Mouse (Mus musculus) heart, embryonic 11.5 days (tissue): Measurements from ENCODE around the gene CK137956. TPM values are rescaled to one million over a fixed set of nuclear protein-coding genes. Genes with fewer than 3 reads are reported as not detected.

Experiments
- ATAC-seq: fragments of 200-750 bp; cut with Nextera tagmentation; replicated peaks from 2 replicates; pipeline ENCODE4 v1.8.0; 2017; ENCODE audit warnings: moderate library complexity; ENCODE audit not compliant: insufficient number of reproducible peaks, low FRiP score, low TSS enrichment
- H3K27ac ChIP-seq: fragments of 300-500 bp; sonication (generic); 2 replicates; pipeline ENCODE4 v1.5.1; 2014; ENCODE audit warnings: mild to moderate bottlenecking, low read depth, low read length
- H3K27me3 ChIP-seq: fragments of 300-500 bp; sonication (generic); 2 replicates; pipeline ENCODE4 v1.6.1; 2014; ENCODE audit warnings: mild to moderate bottlenecking, low read length, mixed read lengths; ENCODE audit not compliant: control insufficient read depth, insufficient read depth
- H3K36me3 ChIP-seq: fragments of 300-500 bp; sonication (generic); 2 replicates; pipeline ENCODE4 v1.6.1; 2014; ENCODE audit warnings: mild to moderate bottlenecking, low read length, moderate library complexity, mixed read lengths; ENCODE audit not compliant: control insufficient read depth, insufficient read depth
- H3K4me1 ChIP-seq: fragments of 300-500 bp; sonication (generic); 2 replicates; pipeline ENCODE4 v1.6.1; 2014; ENCODE audit warnings: low read length; ENCODE audit not compliant: control insufficient read depth, insufficient read depth
- H3K4me2 ChIP-seq: fragments of 300-500 bp; sonication (generic); 2 replicates; pipeline ENCODE4 v1.6.1; 2014; ENCODE audit warnings: mild to moderate bottlenecking, moderate library complexity
- H3K4me3 ChIP-seq: fragments of 300-500 bp; sonication (generic); 2 replicates; pipeline ENCODE4 v1.5.1; 2014; ENCODE audit warnings: low read depth, low read length
- H3K9ac ChIP-seq: fragments of 300-500 bp; sonication (generic); 2 replicates; pipeline ENCODE4 v1.6.1; 2014; ENCODE audit warnings: mild to moderate bottlenecking, low read depth, low read length, moderate library complexity
- H3K9me3 ChIP-seq: fragments of 300-500 bp; sonication (generic); replicated peaks from 2 replicates; pipeline ENCODE4 v1.6.1; 2016; ENCODE audit warnings: low read length; ENCODE audit not compliant: control insufficient read depth
- WGBS: fragments of 180-500 bp; shearing (Covaris S2); extraction: QIAGEN DNeasy Blood & Tissue Kit; methylation state at CpG from one replicate; pipeline ENCODE4 v1.1.7; 2014; ENCODE audit not compliant: insufficient replicate concordance; 5-methylcytosine and 5-hydroxymethylcytosine counted together
- polyA plus RNA-seq: library from polyadenylated mRNA; unstranded; fragments of >200 nt; fragmentation: Nextera tagmentation; extraction: Ambion mirVana; gene quantifications from 2 replicates; pipeline ENCODE4 v1.2.1, GENCODE M21; 2014

The CK137956 gene
- polyA plus RNA-seq, 1 experiment from 2014 or later, result not detected

DNA sequence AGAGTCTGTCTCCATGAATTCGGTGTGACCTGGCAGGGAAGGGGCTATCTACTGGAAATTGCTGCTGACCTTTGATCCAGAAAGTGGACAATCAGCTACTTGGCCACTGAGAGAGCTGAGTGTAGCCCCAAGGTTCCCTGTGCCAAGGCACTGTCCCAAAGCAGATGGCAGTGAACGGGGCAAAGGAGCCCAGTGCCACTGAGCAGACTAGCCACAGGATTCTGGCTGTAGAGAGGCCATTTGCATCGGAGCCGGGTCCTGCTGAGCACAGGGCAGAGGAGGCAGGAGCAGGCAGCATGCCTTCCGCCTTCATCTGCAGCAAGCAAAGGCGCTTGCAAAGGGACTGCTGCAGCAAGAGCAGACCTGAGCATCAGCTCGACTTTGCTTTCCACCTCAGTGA lies 1.6 kb downstream of the CK137956 start:
- Histone ChIP-seq H3K27me3 (peaks cover 43% of the 10 kb centered on the region), H3K9me3 (no peaks in the 10 kb centered on the region), H3K4me3 (no peak overlapping the region), H3K9ac (no peak overlapping the region), H3K27ac (no peak overlapping the region), H3K4me1 (no peaks in the 10 kb centered on the region), H3K36me3 (no peaks in the 10 kb centered on the region), H3K4me2 (no peak overlapping the region)
- WGBS, result 10% methylated on average over 7 of the region's 7 CpGs
- no peak for ATAC-seq

- 38% methylated on average over 10 of the region's 10 CpGs for WGBS
- H3K9ac ChIP-seq, result no peak overlapping the region
- no peak overlapping the region for H3K27ac ChIP-seq
- H3K4me3 ChIP-seq, result no peak overlapping the region
- no peak overlapping the region for H3K4me2 ChIP-seq
- H3K36me3 ChIP-seq, result no peaks in the 10 kb centered on the region
- no peaks in the 10 kb centered on the region for H3K9me3 ChIP-seq
- peaks cover 5% of the 10 kb centered on the region; the same call in 1 of the 2 replicates for H3K4me1 ChIP-seq
- H3K27me3 ChIP-seq, result no peaks in the 10 kb centered on the region
- ATAC-seq, result no peak
These were observed 17.6 kb downstream of the CK137956 start for GRCm38 (mm10) chr4:127953006-127953710.

- Histone ChIP-seq H3K4me1 (peaks cover 2% of the 10 kb centered on the region; the same call in 1 of the 2 replicates), H3K4me2 (no peak overlapping the region), H3K27me3 (no peaks in the 10 kb centered on the region), H3K9ac (no peak overlapping the region), H3K4me3 (no peak overlapping the region), H3K27ac (no peak overlapping the region), H3K36me3 (no peaks in the 10 kb centered on the region), H3K9me3 (no peaks in the 10 kb centered on the region)
- WGBS, result 69% methylated on average over 2 of the region's 2 CpGs
- ATAC-seq, result no peak
These were observed 23.1 kb downstream of the CK137956 start for GRCm38 (mm10) chr4:127947696-127948095.

DNA sequence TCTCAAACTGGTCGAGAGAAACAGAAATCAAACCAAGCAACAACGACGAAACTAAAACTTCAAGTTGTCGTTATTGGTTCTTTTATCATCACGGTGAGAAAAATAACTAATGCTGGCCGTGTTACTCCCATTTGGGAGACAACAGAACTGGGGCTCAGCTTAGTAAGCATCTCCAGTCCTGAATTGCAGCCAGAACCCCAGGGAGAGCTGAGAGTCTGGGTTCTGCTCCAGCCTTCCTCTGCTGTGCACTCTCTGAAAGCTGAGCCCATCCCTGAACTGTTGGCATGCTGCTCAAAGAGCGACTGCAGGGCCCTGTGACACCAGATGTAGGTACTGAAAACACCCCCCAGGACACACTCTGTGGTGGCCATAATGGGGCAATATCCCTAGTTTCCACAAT lies 33.3 kb downstream of the CK137956 start:
- H3K9me3 ChIP-seq, result no peaks in the 10 kb centered on the region
- no peak overlapping the region for H3K27ac ChIP-seq
- no peak overlapping the region for H3K4me3 ChIP-seq
- no peak for ATAC-seq
- no peaks in the 10 kb centered on the region for H3K4me1 ChIP-seq
- 81% methylated on average over 7 of the region's 7 CpGs for WGBS
- H3K9ac ChIP-seq, result no peak overlapping the region
- H3K36me3 ChIP-seq, result no peaks in the 10 kb centered on the region
- no peak overlapping the region for H3K4me2 ChIP-seq
- H3K27me3 ChIP-seq, result no peaks in the 10 kb centered on the region

DNA sequence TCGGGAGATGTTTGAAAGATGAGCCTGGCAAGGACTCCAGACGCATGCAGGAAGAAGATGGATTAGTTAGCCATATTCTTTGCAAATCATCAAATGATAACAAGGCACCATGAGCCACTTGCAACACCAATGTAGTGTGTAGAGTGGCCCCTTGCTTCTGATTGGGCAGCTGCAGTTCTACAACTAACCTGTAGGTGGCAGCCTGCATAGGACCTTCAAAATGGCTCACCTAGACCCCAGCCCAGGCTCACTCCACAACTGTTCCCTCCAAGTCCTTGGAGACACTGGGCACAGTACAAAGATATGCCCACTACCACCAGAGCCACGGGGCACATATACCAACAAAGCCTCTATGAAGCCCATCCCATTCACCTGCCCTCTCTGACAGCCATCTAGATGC lies 35.4 kb downstream of the CK137956 start:
- Histone ChIP-seq H3K27me3 (no peaks in the 10 kb centered on the region), H3K27ac (no peak overlapping the region)
- WGBS, result 37% methylated on average over 3 of the region's 3 CpGs

DNA sequence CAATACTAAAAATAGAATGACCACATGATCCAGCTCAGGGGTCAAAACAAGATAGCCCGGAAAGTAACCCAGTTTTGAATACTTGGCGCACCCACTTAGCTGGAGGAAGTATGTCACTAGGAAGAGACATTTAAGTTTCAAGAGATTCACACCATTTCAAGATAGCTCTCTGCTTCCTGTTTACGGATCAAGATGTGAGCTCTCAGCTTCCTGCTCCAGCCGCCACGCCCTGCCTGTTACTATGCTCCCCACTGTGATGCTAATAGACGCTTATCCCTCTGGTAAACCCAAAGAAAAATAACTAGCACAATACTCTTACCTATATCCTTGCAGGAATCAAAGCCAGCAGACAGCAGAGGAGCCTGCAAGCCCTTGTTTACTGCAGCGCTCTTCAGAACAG lies 57.2 kb downstream of the CK137956 start:
- Histone ChIP-seq H3K36me3 (no peaks in the 10 kb centered on the region), H3K9me3 (no peaks in the 10 kb centered on the region), H3K27ac (no peak overlapping the region), H3K4me3 (no peak overlapping the region), H3K4me1 (no peaks in the 10 kb centered on the region), H3K27me3 (no peaks in the 10 kb centered on the region), H3K9ac (no peak overlapping the region), H3K4me2 (no peak overlapping the region)
- no peak for ATAC-seq
- WGBS, result 74% methylated on average over 7 of the region's 7 CpGs

More for the DNA sequence above, 35.4 kb downstream of the CK137956 start:
- ATAC-seq, result no peak
- H3K36me3 ChIP-seq, result no peaks in the 10 kb centered on the region
- H3K9me3 ChIP-seq, result no peaks in the 10 kb centered on the region
- H3K4me3 ChIP-seq, result no peak overlapping the region
- H3K9ac ChIP-seq, result no peak overlapping the region
- no peak overlapping the region for H3K4me2 ChIP-seq
- H3K4me1 ChIP-seq, result no peaks in the 10 kb centered on the region

DNA sequence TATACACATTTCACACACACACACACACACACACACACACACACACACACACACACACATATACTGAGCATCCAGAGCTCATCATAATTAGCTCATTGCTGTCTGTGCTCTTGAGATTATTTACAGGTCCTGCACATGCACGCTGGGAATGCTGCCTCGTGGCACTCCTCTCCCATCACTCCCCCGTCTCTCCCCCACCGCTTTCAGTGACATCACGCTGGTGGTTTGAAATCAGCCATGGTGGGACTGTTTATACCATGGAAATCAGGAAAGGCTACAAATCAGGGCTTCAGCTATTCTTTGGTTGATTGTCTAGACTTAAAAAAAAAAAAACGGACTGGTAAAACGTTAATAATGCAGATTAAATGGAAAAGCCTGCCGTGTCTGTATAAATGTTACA lies 63.6 kb downstream of the CK137956 start:
- H3K27ac ChIP-seq, result no peak overlapping the region
- H3K4me1 ChIP-seq, result no peaks in the 10 kb centered on the region
- no peak overlapping the region for H3K4me2 ChIP-seq
- no peak overlapping the region for H3K9ac ChIP-seq
- H3K27me3 ChIP-seq, result no peaks in the 10 kb centered on the region
- H3K4me3 ChIP-seq, result no peak overlapping the region
- H3K36me3 ChIP-seq, result no peaks in the 10 kb centered on the region
- no peaks in the 10 kb centered on the region for H3K9me3 ChIP-seq
- ATAC-seq, result no peak
- WGBS, result 75% methylated on average over 8 of the region's 8 CpGs

- no peak for ATAC-seq
- Histone ChIP-seq H3K36me3 (no peaks in the 10 kb centered on the region), H3K9ac (no peak overlapping the region), H3K4me3 (no peak overlapping the region), H3K4me1 (no peaks in the 10 kb centered on the region), H3K4me2 (no peak overlapping the region), H3K27me3 (no peaks in the 10 kb centered on the region), H3K27ac (no peak overlapping the region), H3K9me3 (no peaks in the 10 kb centered on the region)
- WGBS, result 61% methylated on average over 3 of the region's 3 CpGs
These were observed 66.8 kb downstream of the CK137956 start for GRCm38 (mm10) chr4:127903954-127904353.

DNA sequence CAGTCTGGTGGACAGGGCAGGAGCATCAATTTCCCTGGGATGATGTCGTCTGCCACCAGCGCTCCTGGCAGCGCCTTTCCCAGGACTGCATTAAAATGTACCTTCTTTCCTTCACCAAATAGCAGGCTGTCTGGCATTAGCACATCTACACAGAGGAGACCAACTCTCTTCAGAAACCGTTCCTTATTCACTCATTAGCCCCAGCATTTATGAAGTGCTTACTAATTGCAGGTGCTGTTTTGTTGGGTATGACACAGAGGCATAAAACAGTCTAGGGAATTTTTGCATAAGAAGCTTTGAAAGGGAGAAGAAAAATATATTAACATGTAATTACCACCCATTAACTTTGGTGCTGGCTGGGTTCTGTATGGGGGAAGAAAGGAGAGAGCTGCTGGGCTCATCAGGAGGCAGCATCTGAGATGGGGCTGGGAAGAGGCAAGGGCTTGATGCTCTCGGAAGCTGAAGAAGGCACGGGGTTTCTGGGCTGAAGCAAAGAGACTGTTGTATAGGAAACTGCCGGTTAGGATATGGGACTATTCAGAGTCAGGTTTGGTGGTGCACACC lies 69.8 kb downstream of the CK137956 start:
- no peak for ATAC-seq
- no peak overlapping the region for H3K9ac ChIP-seq
- H3K36me3 ChIP-seq, result no peaks in the 10 kb centered on the region
- H3K4me1 ChIP-seq, result no peaks in the 10 kb centered on the region
- H3K9me3 ChIP-seq, result no peaks in the 10 kb centered on the region
- no peaks in the 10 kb centered on the region for H3K27me3 ChIP-seq
- 85% methylated on average over 7 of the region's 7 CpGs for WGBS
- no peak overlapping the region for H3K4me3 ChIP-seq
- no peak overlapping the region for H3K27ac ChIP-seq
- H3K4me2 ChIP-seq, result no peak overlapping the region
